Mouse (Mus musculus) myocyte (in vitro differentiated cells): ENCODE results near the gene Rps6ka2. TPM values are rescaled to one million over a fixed set of nuclear protein-coding genes. Genes with fewer than 3 reads are reported as not detected.

ENCODE experiments used
- H3K27me3 ChIP-seq: one replicate; pipeline ENCODE4 v1.6.1; 2011; ENCODE audit not compliant: control insufficient read depth, insufficient read depth, insufficient read length
- H3K36me3 ChIP-seq: one replicate; pipeline ENCODE4 v1.6.1; 2011; ENCODE audit not compliant: control insufficient read depth, insufficient read depth
- H3K4me2 ChIP-seq: one replicate; pipeline ENCODE4 v1.6.1; 2011; ENCODE audit warnings: low read depth, control low read depth
- H3K4me3 ChIP-seq: one replicate; pipeline ENCODE4 v1.5.1; 2011; ENCODE audit warnings: mild to moderate bottlenecking, control low read depth, moderate library complexity
- H3K79me2 ChIP-seq: one replicate; pipeline ENCODE4 v1.6.1; 2011; ENCODE audit not compliant: control insufficient read depth, insufficient read depth
- H3ac ChIP-seq: one replicate; pipeline ENCODE4 v1.6.1; 2011; ENCODE audit not compliant: control insufficient read depth, insufficient read length
- CEBPB ChIP-seq: IDR thresholded peaks from 2 replicates; pipeline ENCODE4 v1.6.1; 2011; ENCODE audit warnings: mild to moderate bottlenecking, moderate library complexity; ENCODE audit not compliant: poor library complexity, insufficient read depth, severe bottlenecking
- E2F4 ChIP-seq: IDR thresholded peaks from one replicate; pipeline ENCODE4 v1.6.1; 2011; ENCODE audit warnings: mild to moderate bottlenecking, control low read depth, moderate library complexity; ENCODE audit not compliant: insufficient read depth
- MAX ChIP-seq: IDR thresholded peaks from one replicate; pipeline ENCODE4 v1.6.1; 2011; ENCODE audit warnings: low read depth, mild to moderate bottlenecking, control low read depth
- MYOD1 ChIP-seq, 3 experiments: IDR thresholded peaks; one replicate each; pipeline ENCODE4 v1.6.1; 2011; ENCODE audit warnings: control low read depth in 2 of 3, low read depth in 2 of 3, mild to moderate bottlenecking in 2 of 3, moderate library complexity in 1 of 3; ENCODE audit not compliant: insufficient read length in 2 of 3, control insufficient read depth in 1 of 3
- MYOG ChIP-seq, 3 experiments: IDR thresholded peaks; one replicate each; pipeline ENCODE4 v1.6.1; 2011; ENCODE audit warnings: control low read depth in 2 of 3, low read depth in 2 of 3, mild to moderate bottlenecking in 2 of 3; ENCODE audit not compliant: insufficient read length in 2 of 3, control insufficient read depth in 1 of 3, insufficient read depth in 1 of 3
- POLR2A ChIP-seq: IDR thresholded peaks from one replicate; pipeline ENCODE4 v1.6.1; 2011; ENCODE audit warnings: low read depth, mild to moderate bottlenecking, control low read depth, moderate library complexity; ENCODE audit not compliant: insufficient read length
- POLR2AphosphoS2 ChIP-seq: IDR thresholded peaks from one replicate; pipeline ENCODE4 v1.6.1; 2011; ENCODE audit warnings: low read depth, control low read depth; ENCODE audit not compliant: insufficient read length
- REST ChIP-seq: IDR thresholded peaks from one replicate; pipeline ENCODE4 v1.6.1; 2011; ENCODE audit warnings: mild to moderate bottlenecking, control low read depth, moderate library complexity; ENCODE audit not compliant: insufficient read depth, insufficient read length
- SRF ChIP-seq: IDR thresholded peaks from one replicate; pipeline ENCODE4 v1.6.1; 2011; ENCODE audit warnings: low read depth; ENCODE audit not compliant: control insufficient read depth, insufficient read length
- TCF12 ChIP-seq: IDR thresholded peaks from one replicate; pipeline ENCODE4 v1.6.1; 2011; ENCODE audit warnings: mild to moderate bottlenecking, control low read depth; ENCODE audit not compliant: poor library complexity, insufficient read depth, severe bottlenecking
- TCF3 ChIP-seq: IDR thresholded peaks from one replicate; pipeline ENCODE4 v1.6.1; 2011; ENCODE audit warnings: low read depth, control low read depth; ENCODE audit not compliant: insufficient read length
- USF1 ChIP-seq: IDR thresholded peaks from one replicate; pipeline ENCODE4 v1.6.1; 2011; ENCODE audit warnings: low read depth, mild to moderate bottlenecking, control low read depth, moderate library complexity
- polyA plus RNA-seq: library from polyadenylated mRNA; unstranded; fragments of >200 nt; fragmentation: generic; extraction: Trizol; gene quantifications from one replicate; pipeline ENCODE4 v1.2.1, GENCODE M21; 2012; ENCODE audit warnings: missing spikeins

Rps6ka2 gene
- polyA plus RNA-seq, 1 experiment: 56.9 TPM

DNA sequence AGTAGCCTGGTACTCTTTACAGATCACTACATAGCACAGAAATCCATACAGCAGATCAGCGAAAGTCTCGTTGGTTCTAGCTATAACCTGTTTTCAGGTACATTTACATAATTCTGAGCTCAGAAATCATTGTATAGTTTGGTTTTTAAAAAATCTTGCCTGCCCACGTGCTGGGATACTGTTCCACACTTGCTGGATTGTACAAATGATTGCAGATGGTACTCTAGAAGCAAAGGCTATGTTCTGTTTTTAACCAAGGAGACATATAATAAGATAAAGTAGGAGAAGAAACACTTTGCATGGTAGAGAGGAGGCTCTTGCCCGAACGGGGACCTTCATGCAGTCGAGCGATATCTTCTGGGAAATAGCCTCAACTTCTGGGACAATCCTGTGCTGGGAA is 17.3 kb upstream of the Rps6ka2 start:
- Histone ChIP-seq H3ac (no peak overlapping the region), H3K36me3 (no peaks in the 10 kb centered on the region), H3K4me2 (no peak overlapping the region), H3K27me3 (peaks cover 4% of the 10 kb centered on the region), H3K79me2 (no peaks in the 10 kb centered on the region), H3K4me3 (no peak overlapping the region)
- no peak for TF ChIP-seq POLR2A

DNA sequence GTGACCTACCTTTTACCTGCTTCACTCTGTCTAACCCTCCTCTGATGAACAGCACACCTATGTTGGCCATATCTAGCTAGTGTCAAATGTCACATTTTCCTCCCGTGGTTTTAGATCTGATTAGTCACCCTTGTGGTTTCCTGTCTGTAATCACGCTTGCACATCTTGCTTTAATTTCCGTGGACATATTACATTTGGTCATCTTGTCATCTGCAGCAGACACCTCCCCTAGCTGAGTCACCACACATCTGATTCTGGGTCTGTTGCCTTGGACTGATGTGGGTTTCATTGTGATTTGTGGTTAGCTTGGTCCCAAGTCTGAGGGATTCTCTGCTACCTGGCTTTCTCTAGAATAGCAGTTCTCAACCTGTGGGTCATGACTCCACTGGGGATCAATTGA is 6.0 kb upstream of the Rps6ka2 start:
- TF ChIP-seq E2F4: no peak
- TF ChIP-seq TCF12: no peak
- TF ChIP-seq MYOD1 (IDR thresholded peaks at IDR 0.05; ENCODE audit: control insufficient read depth in 1 of 3, insufficient read length in 2 of 3, low read depth in 2 of 3): peak in 1 of 3 experiments; percentile 23
- H3K79me2 ChIP-seq: no peaks in the 10 kb centered on the region
- H3K27me3 ChIP-seq: no peaks in the 10 kb centered on the region
- H3K36me3 ChIP-seq: no peaks in the 10 kb centered on the region
- H3K4me3 ChIP-seq: no peak overlapping the region
- no peak overlapping the region for H3ac ChIP-seq
- H3K4me2 ChIP-seq: peak overlapping the region; percentile 26

DNA sequence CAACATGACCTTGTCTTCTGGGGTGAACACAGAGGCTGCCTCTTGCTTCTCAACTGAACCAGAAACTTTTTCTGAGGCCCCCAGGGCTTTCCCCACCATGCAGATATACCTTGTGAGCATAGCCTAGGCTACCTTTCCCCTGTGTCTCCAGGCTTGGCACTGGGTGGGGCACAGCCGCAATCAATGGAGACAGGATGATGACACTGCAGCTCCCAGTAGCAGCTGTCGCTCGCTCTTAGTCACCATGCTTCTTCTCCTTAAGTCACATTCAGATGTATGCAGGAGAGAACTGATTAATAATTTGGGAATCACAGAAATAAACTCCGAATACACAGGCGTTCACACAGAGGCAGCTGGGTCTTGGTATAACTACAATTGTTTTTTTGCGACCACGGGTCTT is 4.4 kb upstream of the Rps6ka2 start:
- no peak overlapping the region for H3K4me2 ChIP-seq
- H3K36me3 ChIP-seq: no peaks in the 10 kb centered on the region
- H3K4me3 ChIP-seq: no peak overlapping the region
- peaks cover under 1% of the 10 kb centered on the region for H3K79me2 ChIP-seq
- TF ChIP-seq USF1 (no peak), REST (no peak), CEBPB (no peak), TCF3 (no peak), SRF (no peak), TCF12 (peak; percentile 10), E2F4 (no peak), MYOD1 (IDR thresholded peaks at IDR 0.05; ENCODE audit: control insufficient read depth in 1 of 3, insufficient read length in 2 of 3, low read depth in 2 of 3) (peak in 2 of 3 experiments; percentile 64 to 90), MAX (no peak), MYOG (IDR thresholded peaks at IDR 0.05; ENCODE audit: control insufficient read depth in 1 of 3, insufficient read depth in 1 of 3, insufficient read length in 2 of 3, low read depth in 2 of 3) (peak in 2 of 3 experiments; percentile 66 to 84), POLR2AphosphoS2 (no peak)
- H3ac ChIP-seq: no peak overlapping the region
- H3K27me3 ChIP-seq: no peaks in the 10 kb centered on the region

DNA sequence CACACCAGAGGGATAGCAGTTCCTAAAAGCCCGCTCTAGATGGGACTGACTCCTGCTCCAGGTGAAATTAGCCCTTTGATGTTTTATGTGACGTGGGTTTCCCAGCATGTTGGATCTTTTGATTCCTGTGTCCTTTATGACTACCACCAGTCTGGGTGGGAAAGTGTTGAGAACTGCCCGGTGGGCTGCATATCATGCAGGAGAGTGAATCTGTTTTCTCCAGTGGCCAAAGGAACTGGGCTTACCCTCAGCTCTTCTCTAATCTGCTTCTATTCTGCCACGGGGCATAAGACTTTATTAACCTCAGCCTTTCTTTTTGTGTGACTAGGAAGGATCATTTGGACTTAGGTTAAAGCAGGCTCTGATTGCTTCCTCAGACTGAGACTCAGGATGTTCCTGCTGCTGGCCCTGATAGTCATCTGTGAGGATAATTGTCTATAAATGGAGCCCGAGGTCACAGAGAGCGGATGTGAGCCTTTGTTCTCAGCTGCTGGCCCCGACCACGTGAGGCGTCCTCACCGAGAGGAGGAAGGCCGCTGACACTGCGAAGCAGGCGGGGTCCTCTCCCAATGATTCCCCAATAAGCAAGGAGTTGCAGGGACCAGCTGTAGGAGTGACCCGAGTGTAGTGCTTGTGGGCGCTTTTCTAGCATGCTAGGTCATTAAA is 821 bp upstream of the Rps6ka2 start:
- H3K4me2 ChIP-seq: peak overlapping the region; percentile 99
- no peaks in the 10 kb centered on the region for H3K27me3 ChIP-seq
- TF ChIP-seq CEBPB (no peak), MYOD1 (IDR thresholded peaks at IDR 0.05; ENCODE audit: control insufficient read depth in 1 of 3, insufficient read length in 2 of 3, low read depth in 2 of 3) (peak in 2 of 3 experiments; percentile 36 to 68), POLR2AphosphoS2 (no peak), TCF3 (no peak), REST (no peak), POLR2A (no peak), SRF (no peak), MYOG (IDR thresholded peaks at IDR 0.05; ENCODE audit: control insufficient read depth in 1 of 3, insufficient read depth in 1 of 3, insufficient read length in 2 of 3, low read depth in 2 of 3) (peak; percentile 13 to 67 (median 53)), E2F4 (no peak), TCF12 (no peak), USF1 (peak; percentile 92), MAX (peak; percentile 53)
- peak overlapping the region; percentile 85 for H3K4me3 ChIP-seq
- H3K79me2 ChIP-seq: peaks cover 36% of the 10 kb centered on the region
- no peaks in the 10 kb centered on the region for H3K36me3 ChIP-seq
- no peak overlapping the region for H3ac ChIP-seq

DNA sequence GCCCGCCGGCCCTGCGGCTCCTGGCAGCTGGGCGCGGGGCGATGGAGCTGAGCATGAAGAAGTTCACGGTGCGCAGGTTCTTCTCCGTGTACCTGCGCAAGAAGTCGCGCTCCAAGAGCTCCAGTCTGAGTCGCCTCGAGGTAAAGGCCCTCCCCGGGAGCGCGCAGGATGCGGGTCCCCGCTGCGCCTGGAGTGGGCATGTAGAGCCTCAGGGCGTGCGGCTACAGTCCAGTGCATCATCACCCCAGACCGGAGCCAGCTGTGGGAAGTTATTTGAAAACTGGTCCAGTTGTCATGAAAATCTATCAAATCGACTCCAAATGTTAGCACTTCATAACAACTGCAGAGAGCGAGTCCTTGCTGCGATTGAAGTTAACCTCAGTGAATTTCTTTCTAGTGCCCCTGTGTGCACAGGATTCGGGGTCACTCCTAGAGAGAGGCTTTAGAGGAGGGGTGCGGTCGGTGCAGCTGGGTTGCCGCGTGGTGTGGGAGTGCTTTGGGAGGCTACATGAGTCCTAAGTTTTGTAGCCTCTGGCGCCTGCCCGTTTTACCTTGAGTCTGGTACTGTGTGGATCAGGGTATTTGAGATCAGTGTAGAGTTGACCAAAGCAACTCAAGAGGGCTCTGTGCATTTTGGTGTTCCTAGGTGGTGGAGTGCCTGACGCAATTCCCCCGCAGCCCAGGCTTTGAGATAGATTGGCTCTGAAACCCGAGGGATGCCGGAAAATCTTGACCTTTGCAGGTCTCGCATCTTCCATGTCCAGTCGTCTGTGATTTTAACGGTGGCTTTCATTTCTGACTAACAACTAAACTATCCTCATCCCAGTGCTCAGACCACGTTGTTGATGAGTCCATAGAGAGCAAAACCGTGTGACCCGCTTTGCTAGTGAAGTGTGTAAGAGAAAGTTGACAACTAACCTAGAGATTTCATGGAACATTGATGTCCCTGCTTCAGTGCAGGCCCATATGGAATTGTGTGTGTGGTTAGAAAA is 685 bp downstream of the Rps6ka2 start:
- peak; percentile 68; the same call in 1 of the 2 replicates for TF ChIP-seq CEBPB
- no peak for TF ChIP-seq MAX

More for the DNA sequence above, 685 bp downstream of the Rps6ka2 start:
- H3K4me2 ChIP-seq: peak overlapping the region; percentile 90
- peak overlapping the region; percentile 85 for H3K4me3 ChIP-seq
- peaks cover 51% of the 10 kb centered on the region for H3K79me2 ChIP-seq
- peak overlapping the region; percentile 1 for H3ac ChIP-seq
- no peaks in the 10 kb centered on the region for H3K36me3 ChIP-seq
- no peaks in the 10 kb centered on the region for H3K27me3 ChIP-seq
